Mouse (Mus musculus) cerebellum, adult 2 months (tissue): Measurements from ENCODE around the gene Srsf4.

Source experiments
- CTCF ChIP-seq: fragments of 200-500 bp; IDR thresholded peaks from 2 replicates; pipeline ENCODE4 v1.5.1; 2011; ENCODE audit warnings: low read depth, mild to moderate bottlenecking, control low read depth, low read length, moderate library complexity, borderline replicate concordance; ENCODE audit not compliant: insufficient read depth
- POLR2A ChIP-seq: fragments of 200-500 bp; IDR thresholded peaks from 2 replicates; pipeline ENCODE4 v1.6.1; 2011; ENCODE audit warnings: low read length, control low read depth, borderline replicate concordance; ENCODE audit not compliant: insufficient read depth

GRCm38 (mm10) chr4:131872672-131873292 lies 635 bp upstream of the Srsf4 start:
- TF ChIP-seq CTCF, result no peak
- TF ChIP-seq POLR2A, result no peak
